Mouse (Mus musculus): ENCODE measurements around the gene Olfr1181. TPM values are rescaled to one million over a fixed set of nuclear protein-coding genes. Genes with fewer than 3 reads are reported as not detected.
"Not testable (repeated sequence)": the region's sequence is repeated elsewhere in the genome, so short reads cannot be mapped to it uniquely, and the experiment has no call there.

Gene Olfr1181
- not detected in 2 replicates for polyA plus RNA-seq (2016; fragmentation: Nextera tagmentation; extraction: Ambion mirVana)

DNA sequence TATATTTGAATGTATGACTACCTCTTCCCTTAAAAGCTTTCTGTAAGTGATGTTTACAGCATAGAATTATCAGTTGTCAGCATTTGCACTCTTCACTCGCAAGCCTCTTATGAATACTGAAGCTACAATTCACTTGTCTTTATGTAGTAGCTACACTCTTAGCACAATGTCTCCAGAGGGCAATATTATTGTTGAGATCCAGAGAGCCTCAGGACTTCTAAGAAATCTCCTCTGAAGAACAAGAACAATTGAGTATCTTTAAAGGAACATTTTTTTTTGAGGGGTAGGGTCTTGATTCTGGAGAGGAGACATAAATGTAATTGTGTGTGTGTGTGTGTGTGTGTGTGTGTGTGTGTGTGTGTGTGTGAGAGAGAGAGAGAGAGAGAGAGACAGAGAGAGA, at the start of gene Olfr1181:
Gene Olfr1181 (minus strand): TSS at position 101 of the 400 bp plus-strand sequence.
- ATAC-seq (ENCODE audit: low FRiP score, low read depth): no peak
- 84% methylated on average over 1 of the region's 1 CpGs for WGBS

DNA sequence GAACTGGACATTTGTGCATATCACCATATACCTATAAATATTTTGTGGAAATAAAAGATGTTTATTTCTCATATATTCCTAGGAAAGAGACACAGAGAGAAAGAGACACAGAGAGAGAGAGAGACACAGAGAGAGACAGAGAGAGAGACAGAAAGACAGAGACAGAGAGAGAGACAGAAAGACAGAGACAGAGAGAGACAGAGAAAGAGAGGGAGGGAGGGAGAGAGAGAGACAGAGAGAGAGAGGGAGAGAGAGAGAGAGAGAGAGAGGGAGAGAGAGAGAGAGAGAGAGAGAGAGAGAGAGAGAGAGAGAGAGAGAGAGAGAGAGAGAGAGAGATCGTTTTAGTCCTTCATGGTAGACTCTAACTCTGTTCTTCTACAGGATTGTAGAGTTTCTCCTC, 28.6 kb upstream of the Olfr1181 start, which contains the start of gene Olfr1183:
Gene Olfr1183 (plus strand): TSS at position 301 of the 400 bp plus-strand sequence.
- WGBS: 94% methylated on average over 1 of the region's 1 CpGs
- H3K27me3 ChIP-seq (replicated peaks); H3K4me1 ChIP-seq; H3K9me3 ChIP-seq; H3K4me3 ChIP-seq; H3K9ac ChIP-seq; H3K36me3 ChIP-seq; H3K27ac ChIP-seq; H3K4me2 ChIP-seq (replicated peaks); ATAC-seq (ENCODE audit: low FRiP score, low read depth): not testable (repeated sequence)

More for the DNA sequence above, at the start of gene Olfr1181:
- Histone ChIP-seq H3K27ac (no peak within 1 kb of the TSS), H3K36me3 (no peaks in the 10 kb centered on the region), H3K9me3 (no peaks in the 10 kb centered on the region), H3K4me2 (replicated peaks) (no peak within 1 kb of the TSS), H3K4me1 (no peaks in the 10 kb centered on the region), H3K4me3 (no peak within 1 kb of the TSS), H3K27me3 (replicated peaks) (no peaks in the 10 kb centered on the region), H3K9ac (no peak within 1 kb of the TSS)

DNA sequence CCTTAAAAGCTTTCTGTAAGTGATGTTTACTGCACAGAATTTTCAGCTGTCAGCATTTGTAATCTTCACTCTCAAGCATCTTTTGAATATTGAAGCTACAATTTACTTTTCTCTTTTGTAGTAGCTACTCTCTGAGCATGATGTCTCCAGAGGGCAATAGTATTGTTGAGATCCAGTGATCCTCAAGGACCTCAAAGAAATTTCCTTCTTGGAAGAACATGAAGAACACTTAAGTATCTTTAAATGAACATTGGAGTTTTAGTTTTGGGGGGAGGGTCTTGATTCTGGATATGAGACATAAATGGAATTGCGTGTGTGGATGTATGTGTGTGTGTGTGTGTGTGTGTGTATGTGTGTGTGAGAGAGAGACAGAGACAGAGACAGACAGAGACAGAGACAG, 23.1 kb upstream of the Olfr1181 start, which contains the start of gene Gm13757:
Gene Gm13757 (minus strand): TSS at position 101 of the 400 bp plus-strand sequence.
- no peak within 1 kb of the TSS for H3K9ac ChIP-seq
- H3K36me3 ChIP-seq: no peaks in the 10 kb centered on the region
- no peaks in the 10 kb centered on the region for H3K4me1 ChIP-seq
- no peak within 1 kb of the TSS for H3K4me3 ChIP-seq
- H3K9me3 ChIP-seq: no peaks in the 10 kb centered on the region
- 88% methylated on average over 1 of the region's 1 CpGs for WGBS
- H3K27me3 ChIP-seq (replicated peaks): no peaks in the 10 kb centered on the region
- H3K4me2 ChIP-seq (replicated peaks): no peak within 1 kb of the TSS
- no peak for ATAC-seq (ENCODE audit: low FRiP score, low read depth)
- no peak within 1 kb of the TSS for H3K27ac ChIP-seq

DNA sequence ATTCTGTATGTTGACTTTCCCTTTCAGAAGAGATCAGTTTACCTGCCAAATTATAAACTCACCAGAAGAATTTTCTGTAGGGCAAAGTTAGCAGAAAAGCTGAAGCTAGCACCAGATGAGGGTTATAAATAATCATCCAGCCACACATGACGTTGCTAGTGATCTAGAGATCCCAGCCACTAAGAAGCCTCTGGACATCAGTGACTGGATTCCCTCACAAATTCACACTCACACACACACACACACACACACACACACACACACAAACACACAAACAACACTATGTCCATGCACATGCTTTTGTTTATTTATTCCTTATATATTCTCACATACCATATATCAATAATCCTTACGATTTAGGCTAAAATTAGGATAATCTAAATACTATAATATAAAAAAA, 6.9 kb downstream of the Olfr1181 start, which contains the start of gene Olfr1180:
Gene Olfr1180 (minus strand): TSS at position 101 of the 400 bp plus-strand sequence.
- no peak for ATAC-seq (ENCODE audit: low FRiP score, low read depth)
- Histone ChIP-seq H3K9me3 (no peaks in the 10 kb centered on the region), H3K4me2 (replicated peaks) (no peak within 1 kb of the TSS), H3K27me3 (replicated peaks) (no peaks in the 10 kb centered on the region), H3K36me3 (no peaks in the 10 kb centered on the region), H3K27ac (no peak within 1 kb of the TSS), H3K9ac (no peak within 1 kb of the TSS), H3K4me3 (no peak within 1 kb of the TSS), H3K4me1 (no peaks in the 10 kb centered on the region)
- WGBS: 78% methylated on average over 2 of the region's 2 CpGs

DNA sequence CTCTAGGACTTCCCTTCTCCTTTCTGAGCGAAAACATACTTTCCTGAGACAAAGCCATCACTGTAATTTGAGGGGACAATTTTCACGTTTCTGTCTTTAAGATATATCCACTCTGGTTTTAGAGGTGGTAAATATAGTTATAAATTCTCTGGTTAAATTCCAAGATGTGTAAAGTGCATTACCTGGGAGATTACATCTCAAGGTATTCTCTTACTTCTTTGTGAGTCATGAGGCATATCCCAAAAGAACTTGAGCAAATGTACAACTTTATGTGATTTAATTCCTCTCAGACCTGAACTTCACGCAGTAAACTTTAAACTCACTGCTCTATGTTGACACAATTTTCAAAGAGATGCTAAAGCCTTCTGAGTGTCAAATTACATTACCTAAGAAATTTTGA, 19.6 kb downstream of the Olfr1181 start, which contains the start of gene Olfr1179:
Gene Olfr1179 (minus strand): TSS at position 101 of the 400 bp plus-strand sequence.
- H3K27me3 ChIP-seq (replicated peaks): no peaks in the 10 kb centered on the region
- H3K27ac ChIP-seq: no peak within 1 kb of the TSS
- no peak within 1 kb of the TSS for H3K4me2 ChIP-seq (replicated peaks)
- H3K9ac ChIP-seq: no peak within 1 kb of the TSS
- H3K9me3 ChIP-seq: no peaks in the 10 kb centered on the region
- H3K4me1 ChIP-seq: no peaks in the 10 kb centered on the region
- no peak within 1 kb of the TSS for H3K4me3 ChIP-seq
- ATAC-seq (ENCODE audit: low FRiP score, low read depth): no peak
- 86% methylated on average over 3 of the region's 3 CpGs for WGBS
- H3K36me3 ChIP-seq: no peaks in the 10 kb centered on the region

DNA sequence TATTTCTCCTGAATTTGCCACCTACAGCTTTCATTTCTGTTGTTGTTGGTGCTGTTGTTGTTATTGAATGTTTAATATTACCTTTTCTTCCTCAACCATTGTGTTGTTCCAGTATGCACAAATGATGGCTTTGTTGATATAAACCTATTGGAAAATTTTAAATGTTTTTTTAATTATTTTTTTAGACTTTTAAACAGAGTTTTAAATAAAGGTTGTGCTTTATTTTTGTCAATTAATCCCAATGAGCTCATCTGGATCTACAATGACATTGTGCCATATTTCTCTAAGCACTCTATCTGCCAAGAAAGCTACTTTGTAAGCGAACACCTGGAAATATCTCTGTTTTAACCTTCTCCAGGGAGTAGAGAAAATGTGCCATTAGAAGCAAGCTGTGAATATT, 39.2 kb downstream of the Olfr1181 start, which contains the start of gene Olfr1178:
Gene Olfr1178 (plus strand): TSS at position 301 of the 400 bp plus-strand sequence.
- Histone ChIP-seq H3K4me3 (no peak within 1 kb of the TSS), H3K9me3 (no peaks in the 10 kb centered on the region), H3K36me3 (no peaks in the 10 kb centered on the region), H3K9ac (no peak within 1 kb of the TSS), H3K27me3 (replicated peaks) (no peaks in the 10 kb centered on the region), H3K4me1 (no peaks in the 10 kb centered on the region), H3K4me2 (replicated peaks) (no peak within 1 kb of the TSS), H3K27ac (no peak within 1 kb of the TSS)
- 85% methylated on average over 1 of the region's 1 CpGs for WGBS
- no peak for ATAC-seq (ENCODE audit: low FRiP score, low read depth)

Other genes starting within 250 kb of the Olfr1181 start
- gene Olfr1168, start 244.3 kb downstream of the Olfr1181 start, polyA plus RNA-seq (2016; fragmentation: Nextera tagmentation; extraction: Ambion mirVana): not detected in 2 replicates
- gene Olfr1170, start 197.8 kb downstream of the Olfr1181 start, polyA plus RNA-seq (2016; fragmentation: Nextera tagmentation; extraction: Ambion mirVana): not detected in 2 replicates
- gene Olfr1173, start 146.3 kb downstream of the Olfr1181 start, polyA plus RNA-seq (2016; fragmentation: Nextera tagmentation; extraction: Ambion mirVana): not detected in 2 replicates
- not detected in 2 replicates for gene Olfr1174-ps, start 111.0 kb downstream of the Olfr1181 start, polyA plus RNA-seq (2016; fragmentation: Nextera tagmentation; extraction: Ambion mirVana)
- not detected in 2 replicates for gene Olfr1175-ps, start 99.0 kb downstream of the Olfr1181 start, polyA plus RNA-seq (2016; fragmentation: Nextera tagmentation; extraction: Ambion mirVana)
- gene Olfr1176, start 89.5 kb downstream of the Olfr1181 start, polyA plus RNA-seq (2016; fragmentation: Nextera tagmentation; extraction: Ambion mirVana): not detected in 2 replicates
- gene Olfr1177-ps, start 79.7 kb downstream of the Olfr1181 start, polyA plus RNA-seq (2016; fragmentation: Nextera tagmentation; extraction: Ambion mirVana): not detected in 2 replicates
- not detected in 2 replicates for gene Olfr1178, start 39.1 kb downstream of the Olfr1181 start, polyA plus RNA-seq (2016; fragmentation: Nextera tagmentation; extraction: Ambion mirVana)
- gene Olfr1179, start 19.7 kb downstream of the Olfr1181 start, polyA plus RNA-seq (2016; fragmentation: Nextera tagmentation; extraction: Ambion mirVana): not detected in 2 replicates
- not detected in 2 replicates for gene Olfr1180, start 7.0 kb downstream of the Olfr1181 start, polyA plus RNA-seq (2016; fragmentation: Nextera tagmentation; extraction: Ambion mirVana)
- gene Gm13757, start 23.0 kb upstream of the Olfr1181 start, polyA plus RNA-seq (2016; fragmentation: Nextera tagmentation; extraction: Ambion mirVana): not detected in 2 replicates
- not detected in 2 replicates for gene Olfr1183, start 28.7 kb upstream of the Olfr1181 start, polyA plus RNA-seq (2016; fragmentation: Nextera tagmentation; extraction: Ambion mirVana)
- gene Olfr1184, start 57.4 kb upstream of the Olfr1181 start, polyA plus RNA-seq (2016; fragmentation: Nextera tagmentation; extraction: Ambion mirVana): not detected in 2 replicates
- not detected in 2 replicates for gene Olfr1185-ps1, start 67.1 kb upstream of the Olfr1181 start, polyA plus RNA-seq (2016; fragmentation: Nextera tagmentation; extraction: Ambion mirVana)
- not detected in 2 replicates for gene Olfr1186, start 92.4 kb upstream of the Olfr1181 start, polyA plus RNA-seq (2016; fragmentation: Nextera tagmentation; extraction: Ambion mirVana)
- gene Olfr1188, start 130.8 kb upstream of the Olfr1181 start, polyA plus RNA-seq (2016; fragmentation: Nextera tagmentation; extraction: Ambion mirVana): not detected in 2 replicates
- not detected in 2 replicates for gene Olfr1189, start 160.3 kb upstream of the Olfr1181 start, polyA plus RNA-seq (2016; fragmentation: Nextera tagmentation; extraction: Ambion mirVana)
- not detected in 2 replicates for gene Olfr1191-ps1, start 214.4 kb upstream of the Olfr1181 start, polyA plus RNA-seq (2016; fragmentation: Nextera tagmentation; extraction: Ambion mirVana)
- not detected in 2 replicates for gene Olfr1192-ps1, start 222.3 kb upstream of the Olfr1181 start, polyA plus RNA-seq (2016; fragmentation: Nextera tagmentation; extraction: Ambion mirVana)
- gene Olfr1193, start 249.5 kb upstream of the Olfr1181 start, polyA plus RNA-seq (2016; fragmentation: Nextera tagmentation; extraction: Ambion mirVana): not detected in 2 replicates

All from neural tube, embryonic 12.5 days (tissue).